Mouse (Mus musculus) lung, embryonic 16.5 days (tissue): Measurements from ENCODE around the gene Ube2cbp. TPM values are rescaled to one million over a fixed set of nuclear protein-coding genes. Genes with fewer than 3 reads are reported as not detected.
A peak's percentile ranks its signal among the peaks of the same experiment; 100 is the strongest.

Experiments
- ATAC-seq: fragments of 200-750 bp; cut with Nextera tagmentation; 2 replicates; pipeline ENCODE4 v1.8.0; 2017; ENCODE audit warnings: low read depth, mild to moderate bottlenecking, moderate library complexity
- H3K27ac ChIP-seq: fragments of 300-500 bp; sonication (generic); 2 replicates; pipeline ENCODE4 v1.5.1; 2014; ENCODE audit warnings: mild to moderate bottlenecking, control low read depth, low read length
- H3K27me3 ChIP-seq: fragments of 300-500 bp; sonication (generic); 2 replicates; pipeline ENCODE4 v1.6.1; 2014; ENCODE audit warnings: low read depth, low read length, mixed read lengths; ENCODE audit not compliant: control insufficient read depth, insufficient read depth
- H3K36me3 ChIP-seq: fragments of 300-500 bp; sonication (generic); 2 replicates; pipeline ENCODE4 v1.6.1; 2014; ENCODE audit warnings: low read length; ENCODE audit not compliant: control insufficient read depth, insufficient read depth
- H3K4me1 ChIP-seq: fragments of 300-500 bp; sonication (generic); replicated peaks from 2 replicates; pipeline ENCODE4 v1.6.1; 2014; ENCODE audit warnings: low read length, mixed read lengths; ENCODE audit not compliant: control insufficient read depth, insufficient read depth
- H3K4me2 ChIP-seq: fragments of 300-500 bp; sonication (generic); 2 replicates; pipeline ENCODE4 v1.6.1; 2014; ENCODE audit warnings: low read depth, low read length, control low read depth
- H3K4me3 ChIP-seq: fragments of 300-500 bp; sonication (generic); 2 replicates; pipeline ENCODE4 v1.5.1; 2014; ENCODE audit warnings: mild to moderate bottlenecking, low read length, control low read depth
- H3K9ac ChIP-seq: fragments of 300-500 bp; sonication (generic); 2 replicates; pipeline ENCODE4 v1.6.1; 2014; ENCODE audit warnings: low read length, control low read depth
- H3K9me3 ChIP-seq: fragments of 300-500 bp; sonication (generic); 2 replicates; pipeline ENCODE4 v1.6.1; 2016; ENCODE audit warnings: low read length; ENCODE audit not compliant: control insufficient read depth
- WGBS: fragments of 180-500 bp; shearing (Covaris S2); extraction: QIAGEN DNeasy Blood & Tissue Kit; methylation state at CpG from one replicate; pipeline ENCODE4 v1.1.7; 2014; 5-methylcytosine and 5-hydroxymethylcytosine counted together
- polyA plus RNA-seq: library from polyadenylated mRNA; unstranded; fragments of >200 nt; fragmentation: Nextera tagmentation; extraction: Ambion mirVana; gene quantifications from 2 replicates; pipeline ENCODE4 v1.2.1, GENCODE M21; 2015

Gene Ube2cbp
- polyA plus RNA-seq, 1 experiment from 2014 or later: 4.1 TPM

DNA sequence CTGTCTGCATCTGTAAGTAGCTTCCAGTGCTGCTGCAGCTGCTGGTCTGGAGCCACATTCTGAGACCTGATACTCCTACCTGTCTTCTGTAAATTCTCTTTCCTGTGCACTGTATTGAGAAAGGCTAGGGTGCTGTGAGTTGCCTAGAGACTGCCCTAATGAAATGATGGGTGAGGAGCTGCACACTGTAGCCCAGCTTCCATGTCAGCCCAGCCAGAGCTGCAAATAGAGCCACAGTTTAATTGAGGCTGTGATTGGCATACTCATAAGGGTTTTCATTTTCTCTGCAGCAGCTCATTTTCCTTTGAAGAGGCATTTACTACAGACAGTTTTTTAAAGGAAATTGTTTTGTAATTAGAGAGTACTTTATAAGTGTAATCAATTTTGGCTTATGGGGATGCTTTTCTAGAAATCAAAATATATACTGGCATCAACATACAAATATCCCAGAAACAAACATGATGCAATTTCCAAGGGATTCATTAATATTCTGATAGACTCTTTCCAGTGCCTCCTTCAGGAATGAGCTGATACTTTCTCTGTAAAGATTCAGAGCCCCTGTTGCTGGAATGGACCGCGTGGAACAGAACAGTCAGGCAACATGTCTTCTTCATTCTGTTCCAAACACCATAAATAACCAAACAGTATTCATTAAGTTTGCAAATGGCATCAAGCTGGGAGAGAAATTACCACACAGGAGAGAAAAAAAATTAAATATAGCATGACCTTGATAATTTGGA, 177.8 kb downstream of the Ube2cbp start:
- WGBS: 90% methylated on average over 2 of the region's 2 CpGs
- Histone ChIP-seq H3K27me3 (no peaks in the 10 kb centered on the region), H3K4me2 (no peak overlapping the region), H3K9ac (no peak overlapping the region), H3K9me3 (peaks cover 10% of the 10 kb centered on the region), H3K4me3 (no peak overlapping the region), H3K4me1 (no peaks in the 10 kb centered on the region; the same call in 1 of the 2 replicates), H3K27ac (no peak overlapping the region), H3K36me3 (no peaks in the 10 kb centered on the region)
- no peak for ATAC-seq

DNA sequence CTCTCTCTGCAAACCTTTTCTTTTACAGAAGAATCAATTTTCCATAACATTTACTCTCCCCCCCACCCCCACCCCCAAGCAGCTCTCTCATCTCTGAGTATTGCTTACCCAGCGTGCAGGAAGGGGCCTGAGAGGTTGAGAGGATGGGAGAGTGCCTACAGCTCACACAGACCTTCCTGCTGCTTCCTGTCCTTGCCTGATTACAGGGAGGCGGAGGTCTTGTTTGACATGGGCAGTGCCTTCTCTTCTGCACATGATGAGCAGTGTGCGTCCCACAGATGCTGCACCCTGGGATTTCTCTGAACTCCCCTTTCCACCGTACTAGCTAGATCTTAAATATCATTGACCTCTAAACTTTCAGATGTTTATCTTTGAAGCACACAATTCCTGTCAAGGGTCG, 182.2 kb downstream of the Ube2cbp start:
- Histone ChIP-seq H3K4me2 (no peak overlapping the region), H3K27ac (no peak overlapping the region), H3K9ac (no peak overlapping the region), H3K4me1 (peaks cover 3% of the 10 kb centered on the region; the same call in 1 of the 2 replicates), H3K9me3 (peaks cover 10% of the 10 kb centered on the region), H3K36me3 (no peaks in the 10 kb centered on the region), H3K4me3 (no peak overlapping the region), H3K27me3 (no peaks in the 10 kb centered on the region)
- 39% methylated on average over 5 of the region's 5 CpGs for WGBS
- peak; percentile 36; the same call in 1 of the 2 replicates for ATAC-seq

DNA sequence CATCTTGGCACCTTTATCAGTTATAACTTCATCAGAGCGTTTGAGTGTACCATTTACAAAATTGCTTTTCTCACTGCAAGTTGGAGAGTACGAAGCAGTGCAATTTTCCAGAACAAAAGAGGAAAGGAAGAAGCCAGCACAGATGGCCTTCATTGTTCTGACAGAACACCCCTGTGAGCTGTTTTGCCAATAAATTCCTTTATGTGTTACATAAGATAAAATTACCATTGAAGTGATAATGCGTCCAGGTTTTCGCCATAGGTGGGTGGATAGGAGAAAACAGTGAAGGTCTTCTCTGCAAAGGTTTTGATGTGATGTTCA, 183.6 kb downstream of the Ube2cbp start:
- 54% methylated on average over 4 of the region's 4 CpGs for WGBS
- Histone ChIP-seq H3K9ac (no peak overlapping the region), H3K4me1 (peaks cover 3% of the 10 kb centered on the region; the same call in 1 of the 2 replicates), H3K9me3 (peaks cover 10% of the 10 kb centered on the region), H3K27me3 (no peaks in the 10 kb centered on the region), H3K27ac (no peak overlapping the region), H3K4me2 (no peak overlapping the region), H3K36me3 (no peaks in the 10 kb centered on the region), H3K4me3 (no peak overlapping the region)
- ATAC-seq: no peak

DNA sequence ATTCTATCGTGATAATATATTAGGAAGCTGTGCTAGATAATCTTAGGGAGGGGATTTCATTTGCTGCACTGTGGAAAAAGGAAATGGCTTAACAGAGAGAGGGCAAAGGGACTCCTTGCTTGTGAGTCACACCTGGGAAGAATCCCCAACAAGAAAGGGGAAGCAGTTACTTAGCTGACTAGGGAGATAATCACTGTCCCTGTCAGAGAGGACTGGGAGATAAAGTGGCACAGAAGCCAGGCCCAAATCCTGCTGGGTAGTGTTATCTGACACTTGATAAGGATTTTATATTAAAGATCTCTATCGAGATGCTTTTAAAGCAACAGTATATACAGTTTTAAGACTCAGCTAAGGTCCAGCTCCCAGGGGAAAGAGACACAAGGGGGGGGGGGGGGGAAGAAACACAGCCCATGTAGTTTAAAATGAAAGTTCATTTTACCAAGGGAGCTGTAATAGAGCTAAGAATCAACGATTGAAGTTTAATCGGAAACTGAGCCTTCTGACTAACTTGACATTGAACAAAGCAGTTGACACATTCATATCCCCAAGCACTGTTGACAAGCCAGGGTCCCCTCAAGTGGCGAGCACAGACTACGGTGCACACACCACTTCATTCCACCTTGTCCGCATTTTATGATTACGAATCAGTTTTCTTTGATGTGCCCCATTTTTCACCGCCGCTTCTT, 184.1 kb downstream of the Ube2cbp start:
- Histone ChIP-seq H3K9me3 (peaks cover 8% of the 10 kb centered on the region), H3K36me3 (no peaks in the 10 kb centered on the region), H3K27ac (no peak overlapping the region), H3K4me3 (no peak overlapping the region), H3K9ac (no peak overlapping the region), H3K27me3 (no peaks in the 10 kb centered on the region), H3K4me1 (peaks cover 3% of the 10 kb centered on the region; the same call in 1 of the 2 replicates), H3K4me2 (no peak overlapping the region)
- no peak for ATAC-seq
- 45% methylated on average over 10 of the region's 10 CpGs for WGBS

DNA sequence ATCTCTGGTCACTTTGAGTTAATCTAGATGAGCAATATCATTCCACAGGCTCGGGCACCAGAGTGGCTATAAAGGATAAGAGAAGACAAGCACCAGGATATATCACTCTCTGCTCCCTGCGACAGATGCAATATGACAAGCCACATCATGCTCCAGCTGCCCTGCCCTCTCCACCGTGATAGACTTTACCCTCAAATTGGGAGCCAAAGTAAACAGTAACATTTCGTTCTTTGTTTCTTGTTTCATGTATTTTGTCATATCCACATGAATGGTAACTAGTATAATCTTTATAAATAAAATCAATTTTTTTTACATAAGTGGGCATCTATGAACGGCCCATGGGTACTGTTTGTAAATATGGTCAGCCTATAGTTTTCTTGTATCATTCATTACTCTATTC, 195.2 kb downstream of the Ube2cbp start:
- H3K9me3 ChIP-seq: no peaks in the 10 kb centered on the region
- 76% methylated on average over 5 of the region's 5 CpGs for WGBS

DNA sequence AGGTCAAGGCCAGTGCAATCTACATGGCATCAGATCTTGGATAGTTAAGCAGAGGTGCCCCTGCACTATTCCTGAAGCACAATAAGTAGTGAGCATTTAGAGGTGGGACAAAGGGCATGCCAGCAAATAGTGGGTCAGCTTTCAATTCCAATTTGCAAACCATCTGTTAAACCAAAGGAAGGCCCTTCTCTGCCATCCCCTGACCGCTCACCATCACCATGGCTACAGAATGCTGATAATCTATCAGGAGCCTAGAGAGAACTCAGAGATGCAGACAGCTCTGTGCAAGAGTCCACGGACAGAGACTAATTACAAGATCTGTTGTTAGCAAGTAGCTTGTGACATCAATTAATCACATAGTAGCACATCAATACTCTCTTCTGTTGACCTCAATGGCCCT, 198.1 kb downstream of the Ube2cbp start:
- H3K4me2 ChIP-seq: no peak overlapping the region
- H3K9ac ChIP-seq: no peak overlapping the region
- no peaks in the 10 kb centered on the region for H3K36me3 ChIP-seq
- no peak for ATAC-seq
- 61% methylated on average over 2 of the region's 2 CpGs for WGBS
- H3K9me3 ChIP-seq: no peaks in the 10 kb centered on the region
- H3K27me3 ChIP-seq: no peaks in the 10 kb centered on the region
- H3K4me1 ChIP-seq: no peaks in the 10 kb centered on the region
- H3K27ac ChIP-seq: no peak overlapping the region
- no peak overlapping the region for H3K4me3 ChIP-seq

More for the DNA sequence above, 195.2 kb downstream of the Ube2cbp start:
- Histone ChIP-seq H3K9ac (no peak overlapping the region), H3K4me1 (no peaks in the 10 kb centered on the region), H3K4me2 (no peak overlapping the region), H3K36me3 (no peaks in the 10 kb centered on the region), H3K27me3 (no peaks in the 10 kb centered on the region), H3K4me3 (no peak overlapping the region), H3K27ac (no peak overlapping the region)
- ATAC-seq: no peak

Other genes starting within 250 kb of the Ube2cbp start
- gene Dop1a, start 2.2 kb upstream of the Ube2cbp start, polyA plus RNA-seq: 12.1 and 16.0 TPM in 2 replicates
- 39.6 and 41.1 TPM in 2 replicates for gene Pgm3, start 106.9 kb upstream of the Ube2cbp start, polyA plus RNA-seq
- 5.3 and 5.9 TPM in 2 replicates for gene Rwdd2a, start 107.0 kb upstream of the Ube2cbp start, polyA plus RNA-seq
- 24.8 and 26.2 TPM in 2 replicates for gene Me1, start 231.0 kb upstream of the Ube2cbp start, polyA plus RNA-seq